Mouse (Mus musculus): ENCODE results near the gene Arl6ip1. TPM values are rescaled to one million over a fixed set of nuclear protein-coding genes. Genes with fewer than 3 reads are reported as not detected.
A peak's percentile ranks its signal among the peaks of the same experiment; 100 is the strongest.
"Not testable (repeated sequence)": the region's sequence is repeated elsewhere in the genome, so short reads cannot be mapped to it uniquely, and the experiment has no call there.

The Arl6ip1 gene
- polyA plus RNA-seq (2015; fragmentation: Nextera tagmentation; extraction: Ambion mirVana) = 500 and 550 TPM in 2 replicates

GRCm38 (mm10) chr7:118129430-118130041 is at the start of gene Arl6ip1:
Gene Arl6ip1, minus strand, starts transcription at chr7:118129662.
- under 1% methylated on average over 39 of the region's 39 CpGs for WGBS
- peak; percentile 99 for ATAC-seq (ENCODE audit: borderline replicate concordance, extremely low read depth, low FRiP score, low TSS enrichment)
- peak within 1 kb of the TSS; percentile 94 for H3K27ac ChIP-seq

GRCm38 (mm10) chr7:118175821-118176355 is 46.4 kb upstream of the Arl6ip1 start:
- no peak overlapping the region for H3K4me3 ChIP-seq
- no peak for ATAC-seq (ENCODE audit: borderline replicate concordance, extremely low read depth, low FRiP score, low TSS enrichment)
- peaks cover 52% of the 10 kb centered on the region for H3K36me3 ChIP-seq
- no peaks in the 10 kb centered on the region for H3K27me3 ChIP-seq
- no peak overlapping the region for H3K9ac ChIP-seq
- 74% methylated on average over 1 of the region's 1 CpGs for WGBS
- no peak overlapping the region for H3K4me2 ChIP-seq
- no peaks in the 10 kb centered on the region for H3K9me3 ChIP-seq
- H3K4me1 ChIP-seq = no peaks in the 10 kb centered on the region
- no peak overlapping the region for H3K27ac ChIP-seq

More at GRCm38 (mm10) chr7:118129430-118130041, at the start of gene Arl6ip1:
- Histone ChIP-seq H3K36me3 (peaks cover 9% of the 10 kb centered on the region), H3K27me3 (no peaks in the 10 kb centered on the region), H3K4me2 (peak within 1 kb of the TSS; percentile 85), H3K4me3 (peak within 1 kb of the TSS; percentile 87), H3K9me3 (no peaks in the 10 kb centered on the region), H3K9ac (peak within 1 kb of the TSS; percentile 87), H3K4me1 (peaks cover 30% of the 10 kb centered on the region)

- 72% methylated on average over 2 of the region's 2 CpGs for WGBS
- H3K4me2 ChIP-seq; H3K27ac ChIP-seq; H3K4me1 ChIP-seq; H3K27me3 ChIP-seq; H3K9me3 ChIP-seq; H3K9ac ChIP-seq; H3K4me3 ChIP-seq; ATAC-seq (ENCODE audit: borderline replicate concordance, extremely low read depth, low FRiP score, low TSS enrichment): not testable (repeated sequence)
- peaks cover 70% of the 10 kb centered on the region for H3K36me3 ChIP-seq
Measured at GRCm38 (mm10) chr7:118170125-118170524, 40.7 kb upstream of the Arl6ip1 start.

- Histone ChIP-seq H3K9me3 (no peaks in the 10 kb centered on the region), H3K9ac (no peak overlapping the region), H3K36me3 (peaks cover 51% of the 10 kb centered on the region), H3K27ac (no peak overlapping the region), H3K4me3 (no peak overlapping the region), H3K27me3 (no peaks in the 10 kb centered on the region), H3K4me1 (no peaks in the 10 kb centered on the region), H3K4me2 (no peak overlapping the region)
- whole genome bisulfite sequencing = 93% methylated on average over 8 of the region's 8 CpGs
- no peak for ATAC-seq (ENCODE audit: borderline replicate concordance, extremely low read depth, low FRiP score, low TSS enrichment)
Measured at GRCm38 (mm10) chr7:118163006-118163405, 33.5 kb upstream of the Arl6ip1 start.

GRCm38 (mm10) chr7:118160121-118160520 is 30.7 kb upstream of the Arl6ip1 start:
- H3K9ac ChIP-seq = no peak overlapping the region
- H3K4me3 ChIP-seq = no peak overlapping the region
- H3K4me1 ChIP-seq = no peaks in the 10 kb centered on the region
- no peak for ATAC-seq (ENCODE audit: borderline replicate concordance, extremely low read depth, low FRiP score, low TSS enrichment)
- 89% methylated on average over 3 of the region's 3 CpGs for WGBS
- H3K36me3 ChIP-seq = peaks cover 48% of the 10 kb centered on the region
- H3K9me3 ChIP-seq = no peaks in the 10 kb centered on the region
- H3K4me2 ChIP-seq = no peak overlapping the region
- H3K27me3 ChIP-seq = no peaks in the 10 kb centered on the region
- H3K27ac ChIP-seq = no peak overlapping the region

- 94% methylated on average over 7 of the region's 7 CpGs for WGBS
- no peak overlapping the region for H3K9ac ChIP-seq
- H3K4me1 ChIP-seq = no peaks in the 10 kb centered on the region
- no peak overlapping the region for H3K4me2 ChIP-seq
- H3K27me3 ChIP-seq = no peaks in the 10 kb centered on the region
- H3K27ac ChIP-seq = no peak overlapping the region
- H3K4me3 ChIP-seq = no peak overlapping the region
- H3K36me3 ChIP-seq = peaks cover 68% of the 10 kb centered on the region
- no peaks in the 10 kb centered on the region for H3K9me3 ChIP-seq
- ATAC-seq (ENCODE audit: borderline replicate concordance, extremely low read depth, low FRiP score, low TSS enrichment) = no peak
Measured at GRCm38 (mm10) chr7:118156461-118156860, 27.0 kb upstream of the Arl6ip1 start.

- H3K36me3 ChIP-seq = peaks cover 63% of the 10 kb centered on the region
- no peaks in the 10 kb centered on the region for H3K27me3 ChIP-seq
- ATAC-seq (ENCODE audit: borderline replicate concordance, extremely low read depth, low FRiP score, low TSS enrichment) = no peak
- WGBS = 88% methylated on average over 6 of the region's 6 CpGs
- no peaks in the 10 kb centered on the region for H3K4me1 ChIP-seq
- H3K27ac ChIP-seq = no peak overlapping the region
- H3K4me2 ChIP-seq = no peak overlapping the region
- no peaks in the 10 kb centered on the region for H3K9me3 ChIP-seq
- no peak overlapping the region for H3K4me3 ChIP-seq
- H3K9ac ChIP-seq = no peak overlapping the region
Measured at GRCm38 (mm10) chr7:118154150-118154549, 24.7 kb upstream of the Arl6ip1 start.

GRCm38 (mm10) chr7:118143602-118144001 is 14.1 kb upstream of the Arl6ip1 start:
- H3K36me3 ChIP-seq = peaks cover 71% of the 10 kb centered on the region
- WGBS = 80% methylated on average over 3 of the region's 3 CpGs
- H3K4me2 ChIP-seq = no peak overlapping the region
- no peaks in the 10 kb centered on the region for H3K27me3 ChIP-seq
- H3K4me1 ChIP-seq = no peaks in the 10 kb centered on the region
- no peak overlapping the region for H3K27ac ChIP-seq
- no peaks in the 10 kb centered on the region for H3K9me3 ChIP-seq
- H3K4me3 ChIP-seq = no peak overlapping the region
- no peak for ATAC-seq (ENCODE audit: borderline replicate concordance, extremely low read depth, low FRiP score, low TSS enrichment)
- H3K9ac ChIP-seq = no peak overlapping the region

- WGBS = 92% methylated on average over 4 of the region's 4 CpGs
- Histone ChIP-seq H3K4me1 (no peaks in the 10 kb centered on the region), H3K27ac (no peak overlapping the region), H3K4me3 (no peak overlapping the region), H3K36me3 (peaks cover 69% of the 10 kb centered on the region), H3K4me2 (no peak overlapping the region), H3K27me3 (no peaks in the 10 kb centered on the region), H3K9ac (no peak overlapping the region), H3K9me3 (no peaks in the 10 kb centered on the region)
- no peak for ATAC-seq (ENCODE audit: borderline replicate concordance, extremely low read depth, low FRiP score, low TSS enrichment)
Measured at GRCm38 (mm10) chr7:118143123-118143522, 13.7 kb upstream of the Arl6ip1 start.

GRCm38 (mm10) chr7:118141271-118141670 is 11.8 kb upstream of the Arl6ip1 start:
- H3K4me1 ChIP-seq = no peaks in the 10 kb centered on the region
- no peak for ATAC-seq (ENCODE audit: borderline replicate concordance, extremely low read depth, low FRiP score, low TSS enrichment)
- no peaks in the 10 kb centered on the region for H3K9me3 ChIP-seq
- H3K4me3 ChIP-seq = no peak overlapping the region
- no peaks in the 10 kb centered on the region for H3K27me3 ChIP-seq
- H3K9ac ChIP-seq = no peak overlapping the region
- peaks cover 80% of the 10 kb centered on the region for H3K36me3 ChIP-seq
- H3K27ac ChIP-seq = no peak overlapping the region
- 91% methylated on average over 7 of the region's 7 CpGs for WGBS
- no peak overlapping the region for H3K4me2 ChIP-seq

- H3K9me3 ChIP-seq = no peaks in the 10 kb centered on the region
- no peak for ATAC-seq (ENCODE audit: borderline replicate concordance, extremely low read depth, low FRiP score, low TSS enrichment)
Measured at GRCm38 (mm10) chr7:118135128-118135527, 5.7 kb upstream of the Arl6ip1 start.

GRCm38 (mm10) chr7:118128925-118129429 is 485 bp downstream of the Arl6ip1 start:
- Histone ChIP-seq H3K4me1 (peaks cover 30% of the 10 kb centered on the region), H3K9ac (peak overlapping the region; percentile 87), H3K36me3 (peaks cover 14% of the 10 kb centered on the region; the same call in 1 of the 2 replicates), H3K9me3 (no peaks in the 10 kb centered on the region), H3K4me3 (peak overlapping the region; percentile 87), H3K27ac (peak overlapping the region; percentile 94), H3K4me2 (peak overlapping the region; percentile 85), H3K27me3 (no peaks in the 10 kb centered on the region)
- under 1% methylated on average over 21 of the region's 21 CpGs for WGBS
- ATAC-seq (ENCODE audit: borderline replicate concordance, extremely low read depth, low FRiP score, low TSS enrichment) = peak; percentile 68

More at GRCm38 (mm10) chr7:118135128-118135527, 5.7 kb upstream of the Arl6ip1 start:
- Histone ChIP-seq H3K27me3 (no peaks in the 10 kb centered on the region), H3K9ac (no peak overlapping the region), H3K36me3 (peaks cover 45% of the 10 kb centered on the region), H3K4me3 (no peak overlapping the region), H3K27ac (no peak overlapping the region), H3K4me1 (peaks cover 7% of the 10 kb centered on the region; the same call in 1 of the 2 replicates), H3K4me2 (no peak overlapping the region)
- WGBS = 83% methylated on average over 11 of the region's 11 CpGs
